In genomic region chr15:78531451-78531720, GRCm38 (mm10) we compare ENCODE assay signal across 9 mouse cellular contexts. TPM values are rescaled to one million over a fixed set of nuclear protein-coding genes. Genes with fewer than 3 reads are reported as not detected.
DNase-seq lines count a peak whose midpoint lies in the region; ATAC-seq and TF ChIP-seq lines count a peak whose summit lies in the region.
"Had no signal": no experiment of that assay in that cellular context is flagged by ENCODE, and none has a peak within 500 bp of the region (broad histone marks: within the 10 kb centered on the region; RNA-seq: fewer than 3 reads in every experiment).

No protein-coding gene starts in this region.

- 71% methylated on average over 4 of the region's 4 CpGs for WGBS in cerebellum, adult 2 months
- 81% methylated on average over 4 of the region's 4 CpGs for WGBS in neural tube, embryonic 11.5 days
- 64% methylated on average over 4 of the region's 4 CpGs for WGBS in liver, embryonic 13.5 days (ENCODE audit: insufficient replicate concordance)

- peak in 1 of 2 experiments; percentile 26 for DNase-seq in cerebellum, adult 2 months
- DNase-seq in cerebellum, adult 8-10 months = no peak
- no peak for DNase-seq in neural tube, embryonic 11.5 days (ENCODE audit: low spot score)
- no peak for DNase-seq in neural tube, embryonic 10.5 days (ENCODE audit: extremely low spot score, low spot score)
- DNase-seq in liver, embryonic 13.5 days = no peak
- DNase-seq in right cerebral cortex, postnatal 14 days = no peak
- no peak for DNase-seq in urinary bladder, postnatal 10 days (ENCODE audit: low spot score)
- DNase-seq in thymus, postnatal 10 days (ENCODE audit: low spot score in 2 of 2) = no peak

- H3K4me2 ChIP-seq in neural tube, embryonic 11.5 days (ENCODE audit: low read depth) = peak overlapping the region; percentile 51; the same call in 1 of the 2 replicates
- H3K4me2 ChIP-seq in liver, embryonic 13.5 days = peak overlapping the region; percentile 59

- H3K4me1 ChIP-seq in cerebellum, adult 2 months (ENCODE audit: control insufficient read depth, insufficient read depth, low read length) = peaks cover 46% of the 10 kb centered on the region
- H3K4me1 ChIP-seq in neural tube, embryonic 11.5 days (ENCODE audit: control insufficient read depth, insufficient read depth, low read length) = peaks cover 12% of the 10 kb centered on the region
- H3K4me1 ChIP-seq in liver, embryonic 13.5 days (replicated peaks) = peaks cover 44% of the 10 kb centered on the region

- H3K27ac ChIP-seq in cerebellum, adult 2 months (ENCODE audit: insufficient read depth, low read length) = peak overlapping the region; percentile 77
- peak overlapping the region; percentile 23; the same call in 1 of the 2 replicates for H3K27ac ChIP-seq in neural tube, embryonic 11.5 days (ENCODE audit: low read depth, low read length)
- H3K27ac ChIP-seq in liver, embryonic 13.5 days = peak overlapping the region; percentile 64

- H3K9me3 ChIP-seq in neural tube, embryonic 11.5 days (ENCODE audit: control insufficient read depth, low read length) = no peaks in the 10 kb centered on the region
- no peaks in the 10 kb centered on the region for H3K9me3 ChIP-seq in liver, embryonic 13.5 days (replicated peaks)

- no peaks in the 10 kb centered on the region for H3K27me3 ChIP-seq in cerebellum, adult 2 months (ENCODE audit: control insufficient read depth, insufficient read depth, low read length)
- H3K27me3 ChIP-seq in neural tube, embryonic 11.5 days (ENCODE audit: control insufficient read depth, insufficient read depth, low read length) = no peaks in the 10 kb centered on the region
- peaks cover 17% of the 10 kb centered on the region for H3K27me3 ChIP-seq in liver, embryonic 13.5 days

- H3K4me3 ChIP-seq in cerebellum, adult 2 months (replicated peaks; ENCODE audit: insufficient read depth, low read depth, low read length) = no peak overlapping the region
- no peak overlapping the region; the same call in 1 of the 2 replicates for H3K4me3 ChIP-seq in neural tube, embryonic 11.5 days (ENCODE audit: low read depth, low read length)
- H3K4me3 ChIP-seq in liver, embryonic 13.5 days (replicated peaks) = no peak overlapping the region

- no peaks in the 10 kb centered on the region for H3K36me3 ChIP-seq in neural tube, embryonic 11.5 days (ENCODE audit: control insufficient read depth, insufficient read depth, low read length)
- no peaks in the 10 kb centered on the region for H3K36me3 ChIP-seq in liver, embryonic 13.5 days

- peak overlapping the region; percentile 51 for H3K9ac ChIP-seq in neural tube, embryonic 11.5 days (ENCODE audit: low read length)
- H3K9ac ChIP-seq in liver, embryonic 13.5 days = 0 out of 2 replicates have a peak overlapping the region, but pooled peaks have one; percentile 49

- ATAC-seq in neural tube, embryonic 11.5 days (ENCODE audit: insufficient read depth, low FRiP score, low TSS enrichment) = no peak
- ATAC-seq in liver, embryonic 13.5 days (ENCODE audit: low read depth) = no peak

- TF ChIP-seq CTCF in cerebellum, adult 2 months (IDR thresholded peaks at IDR 0.05; ENCODE audit: borderline replicate concordance, insufficient read depth, low read depth, low read length) = no peak

- TF ChIP-seq POLR2A in cerebellum, adult 2 months (IDR thresholded peaks at IDR 0.05; ENCODE audit: borderline replicate concordance, insufficient read depth, low read length) = no peak

RNA-seq across cellular contexts. Expression of gene C1qtnf6, which starts 0.2 kb away (rescaled TPM):
- 3.1 and 3.5 TPM in 2 replicates for polyA plus RNA-seq in cerebellum, adult 2 months (2012; rRNA removed)
- polyA plus RNA-seq in neural tube, embryonic 11.5 days (2014; fragmentation: Nextera tagmentation; extraction: Ambion mirVana) = 11.8 and 12.8 TPM in 2 replicates
- 3.6 and 4.5 TPM in 2 replicates for polyA plus RNA-seq in liver, embryonic 13.5 days (2015; fragmentation: Nextera tagmentation; extraction: Ambion mirVana)

RNA-seq across cellular contexts. Expression of gene Sstr3, which starts 13.1 kb away (rescaled TPM):
- 9.8 and 12.1 TPM in 2 replicates for polyA plus RNA-seq in cerebellum, adult 2 months (2012; rRNA removed)
- 0.38 TPM in 1 of 2 replicates, not detected in the other for polyA plus RNA-seq in neural tube, embryonic 11.5 days (2014; fragmentation: Nextera tagmentation; extraction: Ambion mirVana)
- polyA plus RNA-seq in liver, embryonic 13.5 days (2015; fragmentation: Nextera tagmentation; extraction: Ambion mirVana) = not detected in 2 replicates
- polyA plus RNA-seq: gonadal fat pad, adult 2 months had no signal

RNA-seq across cellular contexts. Expression of gene Il2rb, which starts 36.3 kb away (rescaled TPM):
- polyA plus RNA-seq in cerebellum, adult 2 months (2012; rRNA removed) = 0.10 and 0.25 TPM in 2 replicates
- polyA plus RNA-seq in neural tube, embryonic 11.5 days (2014; fragmentation: Nextera tagmentation; extraction: Ambion mirVana) = not detected in 2 replicates
- 0.23 and 0.35 TPM in 2 replicates for polyA plus RNA-seq in liver, embryonic 13.5 days (2015; fragmentation: Nextera tagmentation; extraction: Ambion mirVana)

RNA-seq across cellular contexts. Expression of gene Rac2, which starts 41.2 kb away (rescaled TPM):
- 1.4 and 1.8 TPM in 2 replicates for polyA plus RNA-seq in cerebellum, adult 2 months (2012; rRNA removed)
- polyA plus RNA-seq in neural tube, embryonic 11.5 days (2014; fragmentation: Nextera tagmentation; extraction: Ambion mirVana) = 8.0 and 8.5 TPM in 2 replicates
- 75.2 and 81.2 TPM in 2 replicates for polyA plus RNA-seq in liver, embryonic 13.5 days (2015; fragmentation: Nextera tagmentation; extraction: Ambion mirVana)

Comparison
In these comparisons a context has a peak if more than half of its experiments do, and no peak if none do; other contexts are left out.
1. H3K27ac ChIP-seq: peak in every context shown above with its lines; median percentile 77 in cerebellum, adult 2 months; 64 in liver, embryonic 13.5 days; 23 in neural tube, embryonic 11.5 days.